Mouse (Mus musculus) cerebellum, adult 9-11 months (tissue): ENCODE results near the gene Tk1.
"Not testable (repeated sequence)": the region's sequence is repeated elsewhere in the genome, so short reads cannot be mapped to it uniquely, and the experiment has no call there.

Source experiments
- DNase-seq: peaks from one replicate; pipeline ENCODE4 v3.0.0; 2022

Tk1 gene

DNA sequence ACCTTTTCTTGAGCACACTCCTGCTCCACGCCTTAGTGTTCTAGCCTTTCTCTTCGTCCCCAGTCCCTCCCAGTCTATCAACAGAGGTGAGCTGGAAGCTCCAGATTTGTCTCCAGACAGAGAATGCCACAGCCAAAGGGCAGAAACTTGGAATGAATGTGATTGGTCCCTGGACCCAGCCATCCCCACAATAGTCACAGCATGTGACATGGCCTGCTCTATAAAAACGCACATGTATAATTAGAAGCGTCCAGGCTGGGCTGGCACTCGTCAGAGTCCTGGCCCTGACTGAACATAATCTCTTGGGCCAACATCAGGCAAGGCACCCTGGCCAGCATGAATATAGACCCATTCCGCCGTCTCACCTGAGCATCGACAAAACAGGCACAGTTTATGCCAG, 6.8 kb downstream of the Tk1 start:
- DNase-seq = no peak

DNA sequence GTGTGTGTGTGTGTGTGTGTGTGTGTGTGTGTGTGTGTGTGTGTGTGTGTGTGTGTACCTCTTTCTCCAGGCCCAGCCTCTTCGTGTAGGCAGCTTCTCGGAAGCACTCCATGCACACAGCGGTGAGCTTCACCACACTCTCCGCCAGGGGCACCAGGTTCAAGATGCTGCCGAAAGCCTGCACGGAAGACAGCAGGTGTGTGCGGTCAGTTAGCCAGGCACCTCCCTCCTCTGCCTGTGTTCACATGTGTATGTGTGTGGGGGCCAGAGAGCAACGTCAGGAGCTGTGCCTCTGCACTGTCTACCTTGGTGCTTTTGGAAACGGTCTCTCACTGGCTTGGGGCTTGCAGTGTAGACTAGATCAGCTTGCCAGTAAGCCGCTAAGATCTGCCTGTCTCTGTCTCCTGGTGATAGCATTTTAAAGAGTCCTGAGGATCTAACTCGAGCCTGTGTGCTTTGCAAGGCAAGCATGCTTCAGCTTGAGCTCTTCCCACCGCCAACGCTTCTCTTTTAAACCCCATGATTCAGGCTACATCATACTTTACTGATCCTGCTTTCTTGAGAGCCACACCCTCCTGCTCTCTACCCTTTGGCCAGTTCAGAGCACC, 9.4 kb downstream of the Tk1 start:
- DNase-seq = no peak

GRCm38 (mm10) chr11:117815850-117816249, 10.0 kb downstream of the Tk1 start:
- DNase-seq = not testable (repeated sequence)

DNA sequence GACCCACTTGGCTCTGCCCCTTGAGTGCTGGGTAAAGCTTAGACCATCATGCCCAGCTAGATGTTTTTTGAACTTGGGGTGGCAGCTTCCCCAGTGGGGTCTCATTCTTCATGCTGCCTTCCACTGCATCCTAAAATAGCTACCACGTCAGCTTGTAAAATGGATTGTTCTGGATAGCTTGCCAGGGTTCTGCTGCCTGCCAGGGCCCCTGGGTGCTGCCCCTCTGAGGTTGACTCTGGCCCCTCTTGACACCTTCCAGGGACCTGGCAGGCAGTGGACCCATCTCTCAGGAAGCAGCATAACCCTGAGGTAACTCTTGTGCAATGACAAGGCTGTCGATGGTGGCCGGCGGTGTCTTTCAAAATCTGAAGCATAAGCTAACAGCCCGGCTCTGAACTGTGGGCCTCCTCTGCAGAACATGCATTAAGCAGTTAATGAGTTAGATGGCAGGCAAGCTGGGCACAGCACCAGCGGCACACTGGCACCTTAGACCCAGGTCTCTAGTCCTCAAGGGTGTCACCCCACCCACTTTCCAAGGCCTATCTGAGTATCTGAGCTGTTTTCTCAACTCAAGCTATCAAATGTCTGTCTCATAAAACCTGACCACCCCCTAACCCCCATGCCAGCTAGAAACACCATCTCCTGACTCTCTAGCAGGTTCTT, 11.1 kb downstream of the Tk1 start:
- no peak for DNase-seq

- no peak for DNase-seq
These were observed 12.0 kb downstream of the Tk1 start for GRCm38 (mm10) chr11:117813867-117814266.

DNA sequence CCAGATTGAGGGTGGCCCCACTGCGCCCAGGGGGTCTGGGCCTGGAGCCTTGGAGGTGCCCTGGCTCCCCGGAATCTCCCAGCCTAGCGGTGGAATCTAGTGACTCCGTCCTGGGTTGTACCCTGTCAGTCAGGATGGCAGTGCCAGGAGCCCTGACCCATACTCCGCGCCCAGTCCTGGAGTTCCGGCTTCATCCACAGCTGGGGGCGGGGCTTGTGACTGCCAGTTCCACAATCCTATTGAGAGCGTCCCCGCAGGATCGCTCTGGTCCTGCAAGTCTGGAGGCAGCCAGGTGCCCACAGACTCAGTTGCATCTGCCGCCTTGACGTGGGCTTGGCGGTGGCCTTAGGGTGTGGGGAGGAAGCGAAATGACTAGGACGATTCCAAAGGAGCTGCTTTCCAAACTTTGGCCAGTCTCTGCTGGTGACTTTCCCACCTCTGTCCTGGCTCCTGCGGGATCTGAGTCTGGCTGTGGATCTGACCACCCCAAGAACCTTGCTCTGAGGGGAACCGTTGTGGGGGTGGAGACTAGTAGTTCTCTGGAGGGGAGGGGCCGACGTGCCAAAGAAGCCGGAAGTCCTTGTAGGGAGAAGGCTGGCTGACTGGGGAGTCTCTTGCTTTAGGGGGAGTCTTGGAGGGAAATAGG, 15.4 kb downstream of the Tk1 start:
- DNase-seq = peak; percentile 31

GRCm38 (mm10) chr11:117809407-117810311, 16.2 kb downstream of the Tk1 start, which contains the start of the genes Gm20708 and Syngr2:
Gene Gm20708 (plus strand): TSS chr11:117809668.
Gene Syngr2 (plus strand): TSS chr11:117809668.
- DNase-seq = no peak

GRCm38 (mm10) chr11:117806781-117807180, 19.1 kb downstream of the Tk1 start:
- DNase-seq = no peak

- no peak for DNase-seq
These were observed 22.7 kb downstream of the Tk1 start for GRCm38 (mm10) chr11:117803166-117803688.

DNA sequence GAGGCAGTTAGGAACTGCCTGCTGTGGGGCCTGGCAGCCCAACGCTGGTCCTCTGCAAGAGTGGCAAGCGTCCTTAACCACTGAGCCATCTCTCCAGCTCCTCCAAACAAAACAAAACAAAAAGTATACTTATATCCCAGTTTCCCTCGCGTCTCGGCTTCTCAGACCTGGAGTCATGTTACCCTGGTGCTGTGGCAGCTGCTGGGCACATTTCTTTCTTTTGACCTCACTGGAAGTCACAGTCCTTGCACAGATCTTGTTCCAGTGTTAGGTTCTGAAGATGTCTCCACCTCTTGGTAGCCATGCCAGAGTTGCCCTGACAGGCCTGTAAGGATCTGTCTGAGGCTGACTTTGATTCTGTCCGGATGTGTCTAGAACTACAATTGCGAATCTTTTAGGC, 24.2 kb downstream of the Tk1 start:
- DNase-seq = no peak

DNA sequence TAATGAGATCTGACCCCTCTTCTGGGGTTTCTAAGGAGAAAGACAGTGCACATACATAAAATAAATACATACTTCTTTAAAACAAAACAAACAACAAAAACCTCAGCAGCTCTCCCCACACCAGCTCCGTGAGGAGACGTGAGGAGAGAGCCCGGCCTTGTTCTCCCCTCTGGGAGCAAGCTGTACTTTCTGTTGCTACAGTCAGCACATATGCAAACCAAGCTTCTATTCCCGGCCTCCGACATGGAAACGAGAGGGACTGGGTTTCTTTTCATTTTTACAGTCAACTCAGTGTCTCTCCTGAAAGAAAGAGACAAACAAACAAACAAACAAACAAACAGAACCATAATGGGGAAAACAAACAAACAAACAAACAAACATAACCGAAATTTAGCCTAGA, 25.9 kb downstream of the Tk1 start:
- no peak for DNase-seq

GRCm38 (mm10) chr11:117799174-117799573, 26.7 kb downstream of the Tk1 start:
- no peak for DNase-seq

- DNase-seq = no peak
These were observed 27.7 kb downstream of the Tk1 start for GRCm38 (mm10) chr11:117798160-117798541.

GRCm38 (mm10) chr11:117797511-117798159, 28.3 kb downstream of the Tk1 start, which contains the start of gene 6030468B19Rik:
Gene 6030468B19Rik (plus strand): TSS chr11:117797660.
- no peak for DNase-seq

- no peak for DNase-seq
These were observed 28.9 kb downstream of the Tk1 start for GRCm38 (mm10) chr11:117796954-117797353.

DNA sequence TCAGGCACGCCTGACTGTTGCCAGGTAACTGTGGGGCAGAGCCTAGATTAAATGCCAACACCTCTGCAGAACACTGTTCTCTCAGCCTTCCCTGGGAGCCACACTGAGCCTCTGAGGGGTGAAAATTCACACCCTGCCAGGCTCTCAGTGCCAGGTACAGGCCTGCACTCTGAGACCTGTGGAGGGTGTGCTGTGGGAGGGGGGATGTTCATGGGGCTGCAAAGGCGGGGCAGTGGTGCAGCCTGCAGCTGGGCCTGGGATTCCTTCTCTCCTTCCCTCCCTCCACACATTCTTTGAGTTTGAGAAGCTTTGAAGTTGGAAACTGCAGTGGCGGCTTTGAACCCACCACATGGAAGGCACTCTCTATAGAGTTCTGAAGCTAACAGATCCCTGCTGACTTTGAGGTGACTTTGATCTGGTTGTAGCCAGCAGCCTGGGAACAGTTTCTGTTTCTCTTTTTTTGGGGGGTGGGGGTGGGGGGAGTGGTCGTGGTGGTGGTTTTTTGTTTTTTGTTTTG, 31.8 kb downstream of the Tk1 start:
- DNase-seq = no peak

GRCm38 (mm10) chr11:117792281-117792888, 33.5 kb downstream of the Tk1 start:
- DNase-seq = no peak

DNA sequence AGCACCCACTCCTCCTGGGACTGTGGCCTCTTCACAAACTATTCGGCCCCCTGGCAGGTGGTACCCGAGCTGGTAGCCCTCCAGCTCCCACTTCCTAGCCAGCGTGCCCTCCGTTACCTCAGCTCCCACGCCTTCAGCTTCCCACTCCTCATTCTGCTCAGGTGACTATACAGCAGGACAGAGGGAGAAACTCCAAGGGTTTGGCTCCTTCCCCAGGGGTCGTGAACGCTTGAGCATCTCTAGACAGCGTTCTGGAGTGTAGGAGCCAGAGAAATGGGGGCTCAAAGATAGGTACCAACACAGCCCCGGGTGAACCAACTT, 34.5 kb downstream of the Tk1 start:
- no peak for DNase-seq

DNA sequence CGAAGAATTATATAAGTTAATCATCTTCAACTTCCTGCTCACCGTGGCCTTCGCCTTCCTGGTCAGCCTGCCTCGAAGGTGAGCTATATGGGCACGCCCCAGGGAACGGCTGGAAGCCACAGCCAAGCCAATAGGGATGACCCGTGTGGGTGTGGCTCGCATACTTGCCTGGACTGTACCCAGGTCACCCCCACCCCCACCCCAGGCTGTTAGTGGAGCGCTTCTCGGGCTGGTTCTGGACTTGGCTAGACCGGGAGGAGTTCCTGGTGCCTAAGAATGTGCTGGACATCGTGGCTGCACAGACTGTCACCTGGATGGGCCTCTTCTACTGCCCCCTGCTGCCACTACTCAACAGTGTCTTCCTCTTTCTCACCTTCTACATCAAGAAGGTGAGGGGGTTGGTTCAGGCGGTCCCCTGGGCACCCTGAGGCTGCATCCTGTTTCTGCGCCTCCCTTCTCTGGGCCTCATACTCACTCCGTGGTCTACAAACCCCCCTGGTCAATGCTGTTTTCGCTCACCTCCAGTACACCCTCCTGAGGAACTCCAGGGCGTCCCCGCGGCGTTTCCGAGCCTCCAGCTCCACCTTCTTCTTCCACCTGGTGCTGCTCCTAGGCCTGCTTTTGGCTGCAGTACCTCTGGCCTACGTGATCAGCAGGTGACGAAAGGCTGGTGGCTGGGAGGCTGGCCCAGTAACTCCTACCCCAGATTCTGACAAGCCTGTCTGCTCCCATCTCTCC, 35.0 kb downstream of the Tk1 start:
- DNase-seq = no peak

DNA sequence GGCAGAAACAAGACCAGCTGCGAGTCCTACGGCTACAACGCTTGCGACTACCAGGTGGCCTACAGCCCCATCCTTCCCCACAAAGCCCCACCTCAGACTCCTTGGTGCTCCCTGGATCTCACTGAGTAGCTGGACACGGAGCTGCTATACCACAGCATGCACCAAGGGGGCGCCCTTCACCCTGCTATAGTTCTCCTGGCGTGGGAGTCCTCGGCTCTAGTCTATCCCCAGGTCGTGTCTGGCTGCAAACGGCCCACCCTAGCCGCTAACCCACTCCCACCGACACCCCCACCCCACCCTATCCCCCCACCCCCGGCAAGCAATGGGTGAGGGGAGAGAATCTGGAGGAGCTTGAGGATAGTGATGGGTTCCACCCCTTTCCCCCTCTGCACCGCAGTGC, 35.6 kb downstream of the Tk1 start:
- DNase-seq = no peak

DNA sequence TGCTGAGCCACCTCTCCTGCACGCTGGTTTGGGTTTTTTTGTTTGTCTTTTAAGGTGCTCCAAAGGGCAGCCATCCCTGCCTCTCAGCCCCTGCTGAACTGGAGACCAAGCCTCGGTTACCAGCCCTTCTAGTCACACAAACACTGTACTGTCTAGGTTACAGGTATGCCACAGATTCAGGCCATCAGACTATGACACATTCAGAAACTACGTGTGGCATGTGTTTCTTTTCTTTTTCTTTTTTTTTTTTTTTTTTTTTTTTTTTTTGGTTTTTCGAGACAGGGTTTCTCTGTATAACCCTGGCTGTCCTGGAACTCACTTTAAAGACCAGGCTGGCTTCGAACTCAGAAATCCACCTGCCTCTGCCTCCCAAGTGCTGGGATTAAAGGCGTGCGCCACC, 37.4 kb downstream of the Tk1 start:
- DNase-seq = not testable (repeated sequence)
